Mouse (Mus musculus) ES-E14 (cell line): Measurements from ENCODE around the gene Hnrnpk. TPM values are rescaled to one million over a fixed set of nuclear protein-coding genes. Genes with fewer than 3 reads are reported as not detected.
A peak's percentile ranks its signal among the peaks of the same experiment; 100 is the strongest.

Experiments used
- DNase-seq: peaks from one replicate; pipeline ENCODE4 v3.0.0-alpha.2; 2013; ENCODE audit warnings: low read depth, low spot score
- H3K27ac ChIP-seq: 2 replicates; pipeline ENCODE4 v1.5.1; 2012; ENCODE audit warnings: low read depth, mild to moderate bottlenecking, low read length, moderate library complexity, mixed read lengths; ENCODE audit not compliant: poor library complexity, insufficient read depth, severe bottlenecking
- H3K36me3 ChIP-seq: 2 replicates; pipeline ENCODE4 v1.6.1; 2012; ENCODE audit warnings: mild to moderate bottlenecking, low read length, moderate library complexity, mixed read lengths; ENCODE audit not compliant: control insufficient read depth, poor library complexity, insufficient read depth, severe bottlenecking
- H3K4me1 ChIP-seq, 2 experiments: fragments of 150-350 bp in 1 of 2; sonication (generic) in 1 of 2; 2 replicates each; pipeline ENCODE4 v1.6.1; 2012; ENCODE audit warnings: low read length in 2 of 2, mild to moderate bottlenecking in 1 of 2, mixed read lengths in 1 of 2; ENCODE audit not compliant: control insufficient read depth in 2 of 2, insufficient read depth in 2 of 2, poor library complexity in 1 of 2
- H3K4me3 ChIP-seq, 2 experiments: fragments of 150-350 bp in 1 of 2; sonication (generic) in 1 of 2; 2 replicates each; pipeline ENCODE4 v1.5.1; 2012; ENCODE audit warnings: low read length in 2 of 2, low read depth in 1 of 2, mild to moderate bottlenecking in 1 of 2, mixed read lengths in 1 of 2; ENCODE audit not compliant: insufficient read depth in 1 of 2, poor library complexity in 1 of 2, severe bottlenecking in 1 of 2
- H3K9ac ChIP-seq: 2 replicates; pipeline ENCODE4 v1.6.1; 2012; ENCODE audit warnings: low read depth, mild to moderate bottlenecking, low read length, mixed read lengths; ENCODE audit not compliant: poor library complexity, insufficient read depth, severe bottlenecking
- H3K9me3 ChIP-seq: fragments of 150-350 bp; sonication (generic); 2 replicates; pipeline ENCODE4 v1.6.1; 2012; ENCODE audit warnings: low read depth, mild to moderate bottlenecking, low read length; ENCODE audit not compliant: control insufficient read depth, insufficient read depth
- CHD2 ChIP-seq: IDR thresholded peaks from 2 replicates; pipeline ENCODE4 v1.6.1; 2014; ENCODE audit warnings: mild to moderate bottlenecking, low read depth, low read length, inconsistent platforms
- HCFC1 ChIP-seq: IDR thresholded peaks from 2 replicates; pipeline ENCODE4 v1.6.1; 2012; ENCODE audit warnings: low read length, inconsistent platforms, borderline replicate concordance; ENCODE audit not compliant: insufficient read depth
- MAFK ChIP-seq: IDR thresholded peaks from 2 replicates; pipeline ENCODE4 v1.6.1; 2014; ENCODE audit warnings: mild to moderate bottlenecking, low read depth, low read length, inconsistent platforms; ENCODE audit not compliant: insufficient read depth
- ZC3H11A ChIP-seq: IDR thresholded peaks from 2 replicates; pipeline ENCODE4 v1.6.1; 2012; ENCODE audit warnings: low read depth, mild to moderate bottlenecking, inconsistent platforms, low read length, borderline replicate concordance
- ZNF384 ChIP-seq: IDR thresholded peaks from 2 replicates; pipeline ENCODE4 v1.6.1; 2012; ENCODE audit warnings: low read depth, low read length, inconsistent platforms
- in situ Hi-C, 2 experiments: fragments of 600-800 bp; cut with MboI; formaldehyde crosslinking; loops; one replicate each; pipeline ENCODE4 v1.15.1; 2025; ENCODE audit warnings: low sequenced_read_pairs in 2 of 2, inconsistent platforms in 1 of 2; ENCODE audit not compliant: unreplicated experiment in 2 of 2
- total RNA-seq: library from RNA; depleted of rRNA; stranded (reverse); fragments of 300-350 nt; gene quantifications from 2 replicates; pipeline ENCODE4 v1.2.3, GENCODE M21; 2012

Gene Hnrnpk
- total RNA-seq, 1 experiment: 704 TPM

- DNase-seq: no peak
- H3K9me3 ChIP-seq: no peaks in the 10 kb centered on the region
- H3K27ac ChIP-seq: no peak overlapping the region
- no peak for TF ChIP-seq HCFC1
- no peak for TF ChIP-seq ZNF384
- TF ChIP-seq ZC3H11A: no peak
- no peak for TF ChIP-seq CHD2
- TF ChIP-seq MAFK: no peak
- in situ Hi-C loops: no loop called here
- no peak overlapping the region for H3K9ac ChIP-seq
- H3K4me1 ChIP-seq: peaks cover 0 to 2% of the 10 kb centered on the region in 2 experiments; a peak in 1 of 4 replicates
- H3K4me3 ChIP-seq: no peak overlapping the region
- H3K36me3 ChIP-seq: no peaks in the 10 kb centered on the region
Observed at GRCm38 (mm10) chr13:58364353-58365175, 38.6 kb downstream of the Hnrnpk start.

- no peak overlapping the region for H3K27ac ChIP-seq
Observed at GRCm38 (mm10) chr13:58359304-58359653, 43.9 kb downstream of the Hnrnpk start.

GRCm38 (mm10) chr13:58358629-58359303 is 44.4 kb downstream of the Hnrnpk start, which contains the start of gene Kif27:
Gene Kif27 (minus strand): TSS chr13:58359122.
- Histone ChIP-seq H3K27ac (no peak within 1 kb of the TSS), H3K4me1 (no peaks in the 10 kb centered on the region), H3K4me3 (peak within 1 kb of the TSS; percentile 76 to 81), H3K9me3 (no peaks in the 10 kb centered on the region), H3K9ac (peak within 1 kb of the TSS; percentile 70), H3K36me3 (no peaks in the 10 kb centered on the region)
- in situ Hi-C loops: no loop called here
- TF ChIP-seq CHD2 (no peak), HCFC1 (peak; percentile 57; the same call in 1 of the 2 replicates)
- DNase-seq: peak; percentile 95

More at GRCm38 (mm10) chr13:58359304-58359653, 43.9 kb downstream of the Hnrnpk start:
- H3K4me1 ChIP-seq: no peaks in the 10 kb centered on the region
- no peaks in the 10 kb centered on the region for H3K9me3 ChIP-seq
- in situ Hi-C loops: no loop called here
- peak overlapping the region; percentile 48 to 76; a peak in 3 of 4 replicates for H3K4me3 ChIP-seq
- H3K36me3 ChIP-seq: no peaks in the 10 kb centered on the region
- no peak for DNase-seq
- TF ChIP-seq MAFK: no peak
- no peak for TF ChIP-seq CHD2
- TF ChIP-seq ZC3H11A: no peak
- TF ChIP-seq ZNF384: no peak
- no peak for TF ChIP-seq HCFC1
- H3K9ac ChIP-seq: peak overlapping the region; percentile 57

- in situ Hi-C loops: no loop called here
- TF ChIP-seq CHD2: no peak
- TF ChIP-seq HCFC1: no peak
- no peak for TF ChIP-seq ZC3H11A
- TF ChIP-seq MAFK: no peak
- TF ChIP-seq ZNF384: no peak
Observed at GRCm38 (mm10) chr13:58352996-58353395, 50.1 kb downstream of the Hnrnpk start.

More at GRCm38 (mm10) chr13:58352996-58353395, 50.1 kb downstream of the Hnrnpk start:
- no peak overlapping the region for H3K27ac ChIP-seq
- H3K4me3 ChIP-seq: no peak overlapping the region
- no peaks in the 10 kb centered on the region for H3K36me3 ChIP-seq
- no peak overlapping the region for H3K9ac ChIP-seq
- H3K9me3 ChIP-seq: no peaks in the 10 kb centered on the region
- no peak for DNase-seq
- no peaks in the 10 kb centered on the region for H3K4me1 ChIP-seq
